Mouse (Mus musculus) induced T-regulatory cell, adult 2 months (primary cell): Measurements from ENCODE around the gene Plxnd1.
A peak's percentile ranks its signal among the peaks of the same experiment; 100 is the strongest.

Experiments used
- DNase-seq: peaks from one replicate; pipeline ENCODE4 v3.0.0-alpha.2; 2012; ENCODE audit warnings: low read depth

Gene Plxnd1

DNA sequence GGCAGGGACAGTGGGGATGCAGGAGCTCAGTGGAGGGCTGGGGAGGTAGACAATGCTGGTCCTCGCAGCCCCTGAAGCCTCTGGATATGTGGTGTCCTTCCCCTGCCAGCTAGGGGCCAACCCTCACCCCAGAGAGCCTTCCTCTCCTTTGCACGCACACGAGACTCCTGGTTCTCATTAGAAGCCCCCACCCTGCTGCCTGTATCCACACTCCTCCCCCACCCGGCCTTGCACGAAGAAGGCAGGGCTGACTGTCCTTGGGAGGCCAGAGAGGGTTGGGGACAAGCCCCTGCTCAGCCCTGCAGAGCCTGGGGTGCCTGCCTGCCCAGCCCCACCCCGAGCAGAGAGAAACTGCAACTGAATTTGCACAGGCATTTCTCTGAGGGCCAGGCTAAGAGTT lies 37.1 kb downstream of the Plxnd1 start:
- no peak for DNase-seq

DNA sequence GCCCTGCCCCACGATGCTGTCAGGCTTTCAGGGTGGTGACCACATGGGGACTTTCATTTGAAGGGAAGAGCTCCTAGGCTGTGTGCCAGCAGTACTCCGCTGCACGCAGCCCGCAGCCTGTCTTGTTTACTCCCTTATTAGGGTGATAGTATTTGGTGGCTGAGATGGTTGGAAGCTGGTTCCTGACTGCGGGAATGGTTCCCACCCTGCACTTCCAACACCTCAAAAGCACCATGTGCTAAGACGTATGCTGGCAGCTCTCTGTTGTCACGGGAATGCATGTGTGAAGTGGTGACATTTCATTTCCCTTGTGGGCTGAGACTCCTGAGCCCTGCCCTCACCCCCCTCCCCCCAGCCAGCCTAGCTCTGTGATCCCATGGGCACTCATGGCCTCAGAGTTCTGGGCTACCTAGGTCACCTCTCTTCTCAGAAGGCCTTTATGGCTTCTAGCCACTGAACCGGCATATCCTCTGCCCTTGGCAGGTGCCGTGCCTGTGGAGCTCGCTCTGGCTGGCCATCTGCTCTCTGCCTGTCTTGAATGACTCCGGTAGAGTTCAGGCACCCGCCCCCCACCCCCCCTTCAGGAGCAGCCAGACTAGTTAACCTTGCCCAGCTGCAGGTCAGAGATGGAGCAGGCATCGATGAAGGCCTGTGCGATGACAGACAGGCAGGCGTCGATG lies 37.7 kb downstream of the Plxnd1 start:
- no peak for DNase-seq

DNA sequence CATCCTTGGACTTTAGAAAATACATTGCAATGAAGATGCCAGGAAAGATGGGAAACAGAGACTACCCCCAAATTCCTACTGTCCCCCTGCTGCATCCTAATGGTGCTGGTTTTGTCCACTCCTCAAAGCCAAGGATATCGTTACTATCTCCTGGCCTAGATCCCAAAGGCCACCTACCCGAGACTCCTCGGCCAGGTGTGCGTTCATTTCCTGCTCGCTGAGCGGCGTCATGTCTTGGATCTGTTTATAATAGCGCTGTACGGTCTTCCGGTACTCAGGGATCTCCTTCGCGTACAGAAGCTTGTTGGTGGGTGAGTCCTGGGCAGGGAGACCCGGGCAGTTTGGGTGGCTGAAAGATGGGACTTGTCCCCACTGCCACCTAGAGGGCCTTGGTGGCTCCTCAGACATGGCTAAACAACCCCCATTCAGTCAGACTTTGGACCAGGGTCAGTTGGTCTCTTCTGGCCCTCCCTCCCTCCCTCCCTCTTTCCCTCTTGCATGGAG lies 38.3 kb downstream of the Plxnd1 start:
- no peak for DNase-seq

DNA sequence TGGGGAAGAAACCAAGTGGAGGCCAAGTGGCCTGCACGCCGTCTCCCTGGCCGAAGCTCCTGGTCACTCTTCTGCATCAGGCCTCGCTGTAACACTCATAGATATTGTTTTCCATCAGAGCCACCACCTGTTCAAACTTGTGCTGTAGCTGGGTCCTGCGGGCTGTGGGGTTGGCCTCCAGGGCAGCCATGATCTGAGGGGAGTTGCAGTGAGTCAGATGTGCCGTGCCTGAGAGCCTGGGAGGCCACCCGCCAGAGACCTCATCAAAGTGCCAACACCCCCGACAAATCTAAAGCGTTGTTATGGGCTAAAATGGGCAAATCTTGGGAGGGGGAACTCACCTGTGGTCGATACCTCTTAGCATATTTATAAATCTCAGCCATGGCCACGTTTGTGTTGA lies 39.1 kb downstream of the Plxnd1 start:
- DNase-seq, result no peak

DNA sequence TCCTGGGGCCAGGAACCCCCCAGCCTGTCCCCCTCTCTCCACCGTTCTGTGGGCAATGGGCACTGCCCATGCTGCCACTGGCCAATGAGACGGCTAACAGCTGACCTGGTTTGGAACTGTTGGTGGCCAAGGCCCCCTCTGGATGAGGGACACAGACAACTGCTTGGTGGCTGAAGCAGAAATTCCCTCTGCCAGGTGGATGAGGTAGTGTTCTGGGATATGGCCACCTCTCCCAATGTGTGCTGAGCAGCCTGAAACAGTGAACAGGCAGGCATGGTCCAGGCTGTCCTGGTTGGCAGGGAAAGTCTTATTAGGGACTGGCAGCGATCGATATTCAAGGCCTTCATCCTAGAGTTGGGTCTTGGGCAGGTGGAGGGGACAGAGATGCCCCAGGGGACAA lies 39.6 kb downstream of the Plxnd1 start:
- DNase-seq, result no peak

DNA sequence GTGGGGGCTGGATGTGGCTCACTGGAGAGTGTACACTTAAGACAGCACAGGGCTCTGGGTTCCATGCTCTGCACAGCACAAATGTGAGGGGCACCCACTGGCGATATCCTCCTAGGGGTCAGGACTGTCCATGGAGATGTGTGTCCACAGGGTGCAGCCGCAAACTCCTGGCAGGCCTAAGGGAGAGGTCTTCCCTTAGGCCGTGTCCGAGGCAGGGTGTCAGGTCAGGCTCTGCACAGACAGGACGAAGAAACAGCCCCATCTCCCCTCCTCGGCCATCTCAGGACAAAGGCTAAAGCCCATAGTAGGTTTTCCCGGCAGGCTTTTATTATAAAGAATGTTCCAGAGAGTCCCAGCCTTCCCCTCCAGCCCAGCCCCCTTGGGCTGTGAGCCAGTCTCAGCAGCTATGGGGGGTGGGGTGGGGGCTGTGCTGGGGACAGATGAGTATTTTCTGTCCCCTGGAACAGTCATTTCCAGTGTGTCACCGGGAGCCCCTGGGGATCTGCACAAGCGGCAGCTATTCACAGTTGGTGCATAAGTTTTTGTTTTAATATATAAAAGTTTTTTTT lies 40.2 kb downstream of the Plxnd1 start:
- no peak for DNase-seq

DNA sequence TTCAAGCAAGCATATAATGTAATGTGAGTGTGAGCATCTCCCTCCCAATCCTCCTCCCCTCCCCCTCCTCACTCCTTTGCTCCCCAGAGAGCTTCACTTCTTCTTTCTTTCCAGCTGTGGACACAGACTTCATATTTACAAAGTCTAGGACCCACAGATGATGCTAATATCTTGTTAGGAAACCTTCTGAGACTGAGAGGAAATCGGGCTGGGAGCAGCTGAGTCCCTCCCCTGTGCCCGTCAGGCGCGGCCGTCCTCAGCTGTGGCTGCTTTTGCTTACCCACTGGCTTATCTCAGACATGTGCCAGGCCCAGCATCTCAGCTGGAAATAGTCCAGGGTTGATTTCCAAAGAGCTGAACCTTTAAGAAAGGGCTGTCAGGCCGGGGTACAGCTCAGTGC lies 48.4 kb downstream of the Plxnd1 start:
- peak; percentile 58 for DNase-seq

DNA sequence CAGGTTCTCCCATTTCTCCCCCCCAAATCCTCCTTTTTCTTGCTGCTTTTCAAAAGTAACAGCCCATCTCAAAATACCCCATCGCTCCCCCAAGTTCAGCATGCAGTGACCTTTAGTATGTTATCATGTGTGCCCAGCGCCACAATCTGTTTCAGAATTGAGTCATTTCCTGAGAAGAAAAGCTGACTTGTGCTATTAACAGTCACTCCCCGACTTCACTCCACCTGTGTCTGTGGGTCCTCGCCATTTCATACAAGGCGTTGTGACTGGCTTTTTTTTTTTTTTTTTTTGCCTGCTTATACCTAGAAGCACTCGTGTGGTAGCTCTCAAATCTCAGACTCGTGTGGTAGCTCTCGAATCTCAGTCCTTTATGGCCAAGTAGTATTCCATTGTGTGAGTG lies 49.2 kb downstream of the Plxnd1 start:
- peak; percentile 83 for DNase-seq

DNA sequence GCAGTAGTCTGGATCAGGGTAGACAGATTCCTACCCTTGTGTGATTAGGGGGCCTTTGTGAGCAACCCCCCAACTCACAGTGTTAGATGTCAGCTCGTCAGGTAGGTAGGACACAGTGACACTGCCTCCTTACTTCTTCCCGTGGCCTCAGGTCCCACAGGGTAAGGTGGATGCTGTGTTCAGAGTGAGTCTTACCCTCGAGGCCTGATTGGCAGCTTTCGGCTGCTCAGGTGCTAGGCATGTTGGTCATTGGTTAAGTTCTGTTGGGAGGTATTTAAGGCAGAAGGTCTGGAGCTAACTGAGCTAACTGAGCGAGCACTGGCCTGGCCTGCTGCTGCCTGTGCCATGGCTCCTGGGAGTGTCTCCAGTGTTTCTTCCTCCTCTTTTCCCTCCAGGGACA lies 50.2 kb downstream of the Plxnd1 start, which contains the start of gene H1foo:
Gene H1foo, plus strand, starts transcription at position 301 of the 400 bp plus-strand sequence.
- no peak for DNase-seq

DNA sequence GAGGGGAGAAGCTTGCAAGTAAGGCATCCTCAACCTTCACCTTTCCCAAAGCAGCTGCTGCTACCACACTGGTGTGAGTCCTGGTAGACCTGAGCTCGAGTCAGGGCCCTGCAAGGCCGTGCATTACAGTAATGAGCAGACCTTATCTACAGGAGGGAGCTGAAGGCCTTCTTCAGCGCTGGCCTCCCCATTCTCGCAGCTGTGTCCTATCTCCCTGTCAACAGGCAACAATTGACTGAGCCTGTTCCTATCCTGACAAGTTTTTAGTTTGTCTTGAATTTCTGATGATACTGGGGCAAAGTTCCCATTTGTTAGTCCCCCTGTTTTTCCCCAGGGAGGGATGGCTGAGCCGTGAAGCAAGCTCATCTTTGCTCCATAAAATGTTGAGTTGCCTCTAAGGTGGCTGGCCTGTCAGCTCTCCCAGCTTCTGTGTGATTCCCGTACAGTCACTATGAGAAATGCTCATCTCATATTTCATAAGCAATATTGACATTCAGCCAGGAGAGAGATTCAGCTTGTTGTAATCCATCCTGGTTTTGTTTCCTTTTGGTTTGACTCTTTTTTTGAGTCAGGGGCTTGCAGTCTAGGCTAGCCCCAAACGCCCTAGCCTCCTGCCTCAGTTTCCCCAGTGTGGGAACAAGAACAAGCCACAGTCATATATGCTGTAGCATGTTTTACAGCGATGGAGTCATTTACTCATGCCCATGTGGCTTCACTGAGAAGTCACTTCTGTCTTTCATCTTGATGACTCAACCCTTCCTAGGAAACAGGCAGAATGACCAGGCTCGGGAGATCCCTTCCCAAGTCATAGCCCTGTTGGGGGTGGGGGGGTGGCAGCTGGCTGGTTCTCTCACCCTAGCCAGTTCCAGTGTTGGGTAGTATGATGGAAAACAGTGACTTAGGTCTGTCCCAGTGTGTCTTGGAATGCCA lies 51.0 kb downstream of the Plxnd1 start:
- no peak for DNase-seq

DNA sequence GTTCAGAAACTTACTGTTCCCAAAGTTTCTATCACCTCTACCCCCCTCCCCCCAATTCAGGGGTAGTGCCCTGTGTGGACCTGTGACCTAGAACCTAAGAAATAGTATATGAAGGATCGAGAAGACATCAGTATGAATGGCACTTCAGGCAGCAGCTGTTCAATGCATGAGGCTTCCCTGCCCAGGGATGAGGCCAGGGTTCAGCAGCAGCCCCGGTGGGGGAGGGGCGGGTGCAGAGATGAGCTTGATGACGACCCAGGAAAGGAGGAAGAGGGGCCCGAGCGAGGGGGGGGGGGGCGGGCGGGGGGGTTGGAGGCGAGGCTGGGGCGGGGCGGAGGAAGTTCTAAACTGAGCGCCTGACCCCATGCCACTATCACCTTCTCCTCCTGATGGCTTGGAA lies 53.7 kb downstream of the Plxnd1 start:
- DNase-seq, result no peak

DNA sequence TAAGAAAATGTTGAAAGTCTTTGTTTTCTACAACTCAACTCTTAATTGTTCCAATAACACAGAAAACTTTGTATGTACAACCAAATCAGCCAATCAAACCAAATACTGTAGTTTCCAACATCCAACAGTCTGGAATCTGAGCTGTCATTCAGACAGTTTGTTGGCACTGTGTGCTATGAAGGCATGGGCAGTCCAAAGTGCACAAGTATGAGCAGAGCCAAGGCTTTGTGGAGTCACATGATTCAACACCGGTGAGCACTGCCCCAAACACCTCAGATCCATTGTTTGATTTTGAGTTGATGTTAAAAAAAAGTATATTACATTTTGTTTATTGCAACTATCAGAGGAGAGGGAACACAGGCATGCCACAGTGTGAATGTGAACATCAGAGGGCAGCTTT lies 54.2 kb downstream of the Plxnd1 start:
- no peak for DNase-seq

DNA sequence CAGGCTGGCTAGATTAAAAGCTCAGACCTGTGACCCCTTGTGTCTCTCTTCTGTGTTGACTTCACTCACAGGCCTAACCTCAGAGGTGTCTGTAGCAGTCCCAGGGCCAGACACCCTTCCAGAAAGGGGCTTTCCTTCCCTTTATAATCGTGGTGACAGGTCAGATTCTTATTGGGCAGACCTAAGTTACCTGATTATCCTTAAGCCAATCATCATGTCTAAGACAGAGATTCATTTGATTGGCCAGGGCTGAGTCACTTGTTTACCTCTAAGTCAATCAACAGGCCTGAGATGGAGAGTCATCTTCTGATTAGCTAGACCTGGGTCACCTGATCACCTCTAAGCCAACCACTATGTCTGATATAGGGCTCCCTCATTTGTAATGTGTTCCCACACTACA lies 56.0 kb downstream of the Plxnd1 start:
- peak; percentile 34 for DNase-seq

DNA sequence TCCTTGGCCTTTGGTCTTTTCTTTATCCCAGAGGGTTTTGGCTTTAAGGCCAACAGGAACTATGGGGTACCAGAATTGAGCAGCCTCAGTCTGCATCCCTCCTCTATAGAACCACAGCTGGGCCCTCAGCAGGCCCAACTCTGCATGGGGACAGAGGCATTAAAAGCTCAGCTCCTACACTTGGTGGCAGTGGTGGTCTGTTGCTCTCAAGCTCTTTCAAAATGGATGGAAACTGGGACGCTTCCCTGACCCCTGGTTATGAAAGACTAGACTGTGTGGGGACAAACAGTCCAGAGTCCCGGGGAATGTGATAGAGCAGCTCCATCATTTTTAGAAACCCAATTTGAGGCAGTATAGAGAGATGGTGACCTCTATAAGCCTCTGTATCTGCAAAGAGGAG lies 56.8 kb downstream of the Plxnd1 start:
- DNase-seq, result no peak

DNA sequence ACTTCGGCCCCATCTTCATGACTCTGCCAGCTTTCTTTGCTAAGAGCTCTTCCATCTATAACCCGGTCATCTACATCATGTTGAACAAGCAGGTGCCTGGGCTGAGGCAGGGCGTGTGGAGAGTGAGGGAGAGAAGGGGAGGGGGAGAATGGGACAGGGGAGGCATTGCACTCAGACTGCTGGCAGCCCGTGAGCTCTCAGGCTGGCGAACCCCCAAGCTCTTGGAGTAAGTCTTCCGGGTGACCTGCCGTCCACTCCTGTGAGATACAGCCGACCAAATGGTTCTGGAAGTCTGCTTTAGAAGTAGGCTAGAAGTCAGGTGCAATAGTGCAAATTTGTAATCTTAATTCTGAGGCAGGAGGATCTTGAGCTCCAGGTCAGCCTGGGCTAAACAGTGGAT lies 59.3 kb downstream of the Plxnd1 start:
- DNase-seq, result no peak

DNA sequence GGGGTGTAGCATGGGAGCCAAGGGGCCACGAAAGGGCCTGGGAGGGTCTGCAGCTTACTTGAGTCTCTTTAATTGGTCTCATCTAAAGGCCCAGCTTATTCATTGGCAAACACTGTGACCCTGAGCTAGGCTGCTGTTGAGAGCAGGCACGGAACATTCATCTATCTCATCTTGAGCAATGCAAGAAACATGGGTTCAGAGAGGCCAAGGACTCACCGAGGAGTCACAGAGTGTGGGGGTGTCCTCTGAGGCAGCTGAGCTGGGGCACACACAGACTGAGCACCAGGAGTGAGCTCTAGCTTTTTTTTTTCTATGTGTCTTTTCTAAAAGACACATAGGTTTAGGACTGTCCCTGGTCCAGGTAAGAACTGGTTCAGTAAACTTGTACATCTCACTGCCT lies 62.4 kb downstream of the Plxnd1 start:
- DNase-seq, result no peak

DNA sequence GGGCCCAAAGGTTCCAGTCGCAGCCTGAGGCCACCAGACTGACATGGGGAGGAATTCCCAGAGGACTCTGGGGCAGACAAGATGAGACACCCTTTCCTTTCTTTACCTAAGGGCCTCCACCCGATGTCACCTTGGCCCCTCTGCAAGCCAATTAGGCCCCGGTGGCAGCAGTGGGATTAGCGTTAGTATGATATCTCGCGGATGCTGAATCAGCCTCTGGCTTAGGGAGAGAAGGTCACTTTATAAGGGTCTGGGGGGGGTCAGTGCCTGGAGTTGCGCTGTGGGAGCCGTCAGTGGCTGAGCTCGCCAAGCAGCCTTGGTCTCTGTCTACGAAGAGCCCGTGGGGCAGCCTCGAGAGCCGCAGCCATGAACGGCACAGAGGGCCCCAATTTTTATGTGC lies 63.2 kb downstream of the Plxnd1 start, which contains the start of gene Rho:
Gene Rho, plus strand, starts transcription at position 110 of the 400 bp plus-strand sequence.
- DNase-seq, result no peak

DNA sequence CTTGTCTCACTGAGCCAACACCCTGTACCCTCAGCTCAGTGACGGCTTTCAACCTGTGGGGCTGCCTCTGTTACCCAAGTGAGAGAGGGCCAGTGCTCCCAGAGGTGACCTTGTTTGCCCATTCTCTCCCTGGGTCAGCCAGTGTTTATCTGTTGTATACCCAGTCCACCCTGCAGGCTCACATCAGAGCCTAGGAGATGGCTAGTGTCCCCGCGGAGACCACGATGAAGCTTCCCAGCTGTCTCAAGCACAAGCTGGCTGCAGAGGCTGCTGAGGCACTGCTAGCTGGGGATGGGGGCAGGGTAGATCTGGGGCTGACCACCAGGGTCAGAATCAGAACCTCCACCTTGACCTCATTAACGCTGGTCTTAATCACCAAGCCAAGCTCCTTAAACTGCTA lies 64.8 kb downstream of the Plxnd1 start:
- no peak for DNase-seq

DNA sequence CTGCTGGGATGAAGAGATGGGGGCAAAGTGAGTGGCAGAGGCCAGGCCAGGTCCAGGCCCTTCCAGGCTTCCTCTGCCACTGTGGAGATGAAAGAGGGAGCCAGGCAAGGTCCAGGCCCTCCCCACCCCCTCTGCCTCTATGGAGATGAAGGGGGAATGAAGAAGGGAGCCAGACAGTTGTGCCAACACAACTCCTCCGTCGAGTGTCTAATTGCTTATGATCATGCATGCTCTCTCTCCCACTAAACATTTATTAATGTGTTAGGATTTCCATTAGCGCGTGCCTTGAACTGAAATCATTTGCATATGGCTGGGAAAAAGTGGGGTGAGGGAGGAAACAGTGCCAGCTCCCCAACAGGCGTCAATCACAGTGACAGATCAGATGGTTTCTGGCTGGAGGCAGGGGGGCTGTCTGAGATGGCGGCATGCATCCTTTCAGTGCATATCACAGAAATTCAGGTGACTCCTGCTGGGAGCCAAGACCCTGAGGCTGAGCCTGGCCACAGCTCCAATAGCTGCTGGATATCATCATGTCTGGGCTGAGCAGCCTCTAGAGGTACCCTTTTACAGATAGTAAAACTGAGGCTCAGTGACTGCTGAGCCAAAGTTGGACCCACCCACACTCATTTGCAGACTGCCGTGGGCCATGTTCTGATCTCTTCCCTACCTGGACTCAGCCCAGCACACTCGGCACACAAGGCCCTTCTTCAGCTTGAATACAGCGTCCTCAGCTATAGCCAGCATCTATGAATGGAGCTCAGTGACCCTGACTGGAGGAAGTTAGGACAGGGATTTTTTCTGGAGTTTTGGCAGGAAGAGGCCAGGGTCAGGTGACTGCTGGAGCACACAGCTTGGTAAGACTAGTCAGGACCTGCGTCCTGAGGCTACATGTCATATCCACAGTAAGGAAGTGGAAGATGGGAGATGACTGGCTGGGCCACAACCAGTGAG lies 67.2 kb downstream of the Plxnd1 start:
- no peak for DNase-seq

DNA sequence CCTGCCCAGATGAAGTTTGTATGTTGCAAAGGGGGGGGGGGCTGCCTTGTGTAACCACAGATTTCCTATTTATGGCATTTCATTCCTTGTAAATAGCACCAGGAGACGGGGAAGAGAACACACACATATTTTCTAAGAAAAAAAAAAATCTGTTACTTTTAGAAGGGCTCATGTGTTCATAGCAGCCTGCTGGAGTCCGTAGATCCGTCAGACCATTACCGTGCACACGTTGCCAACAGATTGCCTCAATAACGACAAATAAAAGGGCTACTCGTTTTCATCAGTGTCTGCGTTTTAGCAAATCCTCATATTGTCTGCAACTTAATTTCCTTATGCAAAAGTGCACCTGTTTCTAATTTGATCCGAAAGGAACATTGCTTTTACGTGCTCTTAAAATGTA lies 68.4 kb downstream of the Plxnd1 start:
- no peak for DNase-seq

DNA sequence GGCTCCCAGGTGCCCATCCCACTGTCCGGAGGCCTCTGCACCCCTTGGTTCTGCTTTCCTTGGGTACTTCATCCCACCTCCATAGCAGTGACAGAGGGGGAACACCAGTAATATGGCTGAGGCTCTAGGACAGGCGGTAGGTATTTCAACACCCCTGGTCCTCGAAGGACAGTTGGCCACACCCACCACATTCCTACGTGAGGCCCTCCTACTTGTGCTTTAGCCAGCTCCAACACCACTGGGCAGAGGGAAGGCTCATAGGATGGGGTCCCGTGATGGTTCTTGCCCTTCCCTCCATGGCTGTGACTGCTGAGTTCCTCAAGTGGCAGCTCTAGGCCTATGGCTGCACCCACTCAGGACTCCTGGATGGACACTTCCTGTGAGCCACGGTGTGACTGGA lies 70.0 kb downstream of the Plxnd1 start:
- DNase-seq, result no peak

DNA sequence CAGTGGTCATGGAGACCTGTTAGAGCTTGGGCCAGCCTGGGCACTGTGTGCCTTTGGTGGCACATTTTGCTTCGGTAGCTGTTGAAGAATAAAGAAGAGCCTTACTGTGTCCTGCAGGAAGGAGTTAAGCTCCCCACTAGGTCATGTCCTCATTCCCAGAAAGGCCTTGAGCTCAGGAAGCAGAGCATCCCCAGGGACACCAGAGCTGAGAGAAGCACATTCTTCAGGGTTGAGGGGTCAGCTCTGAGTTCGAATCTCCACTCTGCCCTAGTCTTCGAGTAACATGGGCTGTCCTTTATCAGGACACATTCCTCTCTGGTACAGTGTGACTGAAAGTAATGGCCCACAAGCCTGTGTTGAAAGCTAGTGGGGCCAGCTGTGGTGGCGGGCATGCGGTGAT lies 74.9 kb downstream of the Plxnd1 start:
- no peak for DNase-seq
